Mouse (Mus musculus) stomach, embryonic 16.5 days (tissue): ENCODE data around the gene Adcyap1r1. TPM values are rescaled to one million over a fixed set of nuclear protein-coding genes. Genes with fewer than 3 reads are reported as not detected.
A peak's percentile ranks its signal among the peaks of the same experiment; 100 is the strongest.

ENCODE experiments used
- ATAC-seq: fragments of 200-750 bp; cut with Nextera tagmentation; 2 replicates; pipeline ENCODE4 v1.8.0; 2017; ENCODE audit warnings: moderate number of reproducible peaks, moderate TSS enrichment; ENCODE audit not compliant: insufficient read depth, low FRiP score
- H3K27ac ChIP-seq: fragments of 300-500 bp; sonication (generic); 2 replicates; pipeline ENCODE4 v1.5.1; 2014; ENCODE audit warnings: low read length
- H3K27me3 ChIP-seq: fragments of 300-500 bp; sonication (generic); 2 replicates; pipeline ENCODE4 v1.6.1; 2014; ENCODE audit warnings: low read length, control low read depth, mixed read lengths; ENCODE audit not compliant: control insufficient read depth, insufficient read depth
- H3K36me3 ChIP-seq: fragments of 300-500 bp; sonication (generic); 2 replicates; pipeline ENCODE4 v1.6.1; 2014; ENCODE audit warnings: low read length; ENCODE audit not compliant: control insufficient read depth, insufficient read depth
- H3K4me1 ChIP-seq: fragments of 300-500 bp; sonication (generic); 2 replicates; pipeline ENCODE4 v1.6.1; 2014; ENCODE audit warnings: low read length, control low read depth, mixed read lengths; ENCODE audit not compliant: control insufficient read depth, insufficient read depth
- H3K4me2 ChIP-seq: fragments of 300-500 bp; sonication (generic); 2 replicates; pipeline ENCODE4 v1.6.1; 2014; ENCODE audit warnings: low read depth, low read length, mixed read lengths
- H3K4me3 ChIP-seq: fragments of 300-500 bp; sonication (generic); replicated peaks from 2 replicates; pipeline ENCODE4 v1.5.1; 2014; ENCODE audit warnings: mild to moderate bottlenecking, low read length
- H3K9ac ChIP-seq: fragments of 300-500 bp; sonication (generic); 2 replicates; pipeline ENCODE4 v1.6.1; 2014; ENCODE audit warnings: low read length
- H3K9me3 ChIP-seq: fragments of 300-500 bp; sonication (generic); replicated peaks from 2 replicates; pipeline ENCODE4 v1.6.1; 2016; ENCODE audit warnings: low read length, control low read depth; ENCODE audit not compliant: control insufficient read depth
- WGBS: fragments of 180-500 bp; shearing (Covaris S2); extraction: QIAGEN DNeasy Blood & Tissue Kit; methylation state at CpG from one replicate; pipeline ENCODE4 v1.1.7; 2014; 5-methylcytosine and 5-hydroxymethylcytosine counted together
- polyA plus RNA-seq: library from polyadenylated mRNA; unstranded; fragments of >200 nt; fragmentation: Nextera tagmentation; extraction: Ambion mirVana; gene quantifications from 2 replicates; pipeline ENCODE4 v1.2.1, GENCODE M21; 2015

The Adcyap1r1 gene
- polyA plus RNA-seq, 1 experiment from 2014 or later, result 8.8 TPM

GRCm38 (mm10) chr6:55418746-55419410, 32.9 kb upstream of the Adcyap1r1 start:
- Histone ChIP-seq H3K4me1 (no peaks in the 10 kb centered on the region), H3K27ac (no peak overlapping the region), H3K27me3 (no peaks in the 10 kb centered on the region), H3K4me2 (no peak overlapping the region), H3K9me3 (no peaks in the 10 kb centered on the region), H3K36me3 (no peaks in the 10 kb centered on the region), H3K9ac (no peak overlapping the region), H3K4me3 (no peak overlapping the region)
- WGBS, result 41% methylated on average over 2 of the region's 2 CpGs
- ATAC-seq, result no peak

GRCm38 (mm10) chr6:55420411-55420810, 31.4 kb upstream of the Adcyap1r1 start:
- no peaks in the 10 kb centered on the region for H3K27me3 ChIP-seq
- no peaks in the 10 kb centered on the region for H3K4me1 ChIP-seq
- no peak overlapping the region for H3K9ac ChIP-seq
- H3K4me3 ChIP-seq, result no peak overlapping the region
- no peak for ATAC-seq
- no peak overlapping the region for H3K27ac ChIP-seq
- no peaks in the 10 kb centered on the region for H3K9me3 ChIP-seq
- H3K4me2 ChIP-seq, result no peak overlapping the region
- 53% methylated on average over 3 of the region's 3 CpGs for WGBS
- no peaks in the 10 kb centered on the region for H3K36me3 ChIP-seq

- H3K9me3 ChIP-seq, result no peaks in the 10 kb centered on the region
- no peak overlapping the region for H3K4me2 ChIP-seq
- WGBS, result 41% methylated on average over 1 of the region's 1 CpGs
- H3K27me3 ChIP-seq, result no peaks in the 10 kb centered on the region
- H3K4me1 ChIP-seq, result no peaks in the 10 kb centered on the region
- H3K27ac ChIP-seq, result no peak overlapping the region
- ATAC-seq, result no peak
- H3K9ac ChIP-seq, result no peak overlapping the region
- H3K4me3 ChIP-seq, result no peak overlapping the region
- H3K36me3 ChIP-seq, result no peaks in the 10 kb centered on the region
These were observed 30.9 kb upstream of the Adcyap1r1 start for GRCm38 (mm10) chr6:55420869-55421361.

GRCm38 (mm10) chr6:55432121-55432520, 19.7 kb upstream of the Adcyap1r1 start:
- H3K9me3 ChIP-seq, result no peaks in the 10 kb centered on the region
- ATAC-seq, result no peak
- H3K36me3 ChIP-seq, result no peaks in the 10 kb centered on the region
- no peak overlapping the region for H3K4me3 ChIP-seq
- no peak overlapping the region for H3K27ac ChIP-seq
- no peak overlapping the region for H3K9ac ChIP-seq
- H3K4me1 ChIP-seq, result peaks cover 12% of the 10 kb centered on the region
- H3K27me3 ChIP-seq, result no peaks in the 10 kb centered on the region
- H3K4me2 ChIP-seq, result no peak overlapping the region

- no peaks in the 10 kb centered on the region for H3K27me3 ChIP-seq
- peak overlapping the region; percentile 73 for H3K27ac ChIP-seq
- H3K4me1 ChIP-seq, result peaks cover 12% of the 10 kb centered on the region
- peak; percentile 88; the same call in 1 of the 2 replicates for ATAC-seq
- H3K4me2 ChIP-seq, result no peak overlapping the region
- no peaks in the 10 kb centered on the region for H3K36me3 ChIP-seq
- WGBS, result 34% methylated on average over 3 of the region's 3 CpGs
- no peak overlapping the region for H3K9ac ChIP-seq
- H3K4me3 ChIP-seq, result no peak overlapping the region
- H3K9me3 ChIP-seq, result no peaks in the 10 kb centered on the region
These were observed 17.4 kb upstream of the Adcyap1r1 start for GRCm38 (mm10) chr6:55434360-55434759.

- peaks cover 12% of the 10 kb centered on the region for H3K4me1 ChIP-seq
These were observed 16.3 kb upstream of the Adcyap1r1 start for GRCm38 (mm10) chr6:55435266-55436159.

GRCm38 (mm10) chr6:55437919-55438318, 13.9 kb upstream of the Adcyap1r1 start:
- Histone ChIP-seq H3K27me3 (no peaks in the 10 kb centered on the region), H3K27ac (no peak overlapping the region), H3K4me2 (no peak overlapping the region), H3K4me3 (no peak overlapping the region), H3K36me3 (no peaks in the 10 kb centered on the region), H3K9ac (no peak overlapping the region), H3K4me1 (peaks cover 12% of the 10 kb centered on the region), H3K9me3 (no peaks in the 10 kb centered on the region)
- WGBS, result 23% methylated on average over 3 of the region's 3 CpGs
- ATAC-seq, result no peak

More at GRCm38 (mm10) chr6:55435266-55436159, 16.3 kb upstream of the Adcyap1r1 start:
- H3K9me3 ChIP-seq, result no peaks in the 10 kb centered on the region
- no peaks in the 10 kb centered on the region for H3K27me3 ChIP-seq
- no peak overlapping the region for H3K4me3 ChIP-seq
- no peak overlapping the region for H3K9ac ChIP-seq
- no peak overlapping the region for H3K4me2 ChIP-seq
- peak overlapping the region; percentile 44; the same call in 1 of the 2 replicates for H3K27ac ChIP-seq
- H3K36me3 ChIP-seq, result no peaks in the 10 kb centered on the region
- ATAC-seq, result no peak
- 55% methylated on average over 8 of the region's 8 CpGs for WGBS

- H3K4me2 ChIP-seq, result no peak overlapping the region
- H3K27ac ChIP-seq, result no peak overlapping the region
- no peak overlapping the region for H3K9ac ChIP-seq
- no peaks in the 10 kb centered on the region for H3K9me3 ChIP-seq
- H3K4me1 ChIP-seq, result peaks cover 13% of the 10 kb centered on the region
- H3K27me3 ChIP-seq, result no peaks in the 10 kb centered on the region
- H3K4me3 ChIP-seq, result no peak overlapping the region
- 72% methylated on average over 2 of the region's 2 CpGs for WGBS
- H3K36me3 ChIP-seq, result no peaks in the 10 kb centered on the region
- ATAC-seq, result no peak
These were observed 12.9 kb upstream of the Adcyap1r1 start for GRCm38 (mm10) chr6:55438837-55439236.
